Mouse (Mus musculus) cerebellum, adult 2 months (tissue): ENCODE measurements around the gene Hist1h2bp.

Experiments
- CTCF ChIP-seq: fragments of 200-500 bp; IDR thresholded peaks from 2 replicates; pipeline ENCODE4 v1.5.1; 2011; ENCODE audit warnings: low read depth, mild to moderate bottlenecking, control low read depth, low read length, moderate library complexity, borderline replicate concordance; ENCODE audit not compliant: insufficient read depth
- POLR2A ChIP-seq: fragments of 200-500 bp; IDR thresholded peaks from 2 replicates; pipeline ENCODE4 v1.6.1; 2011; ENCODE audit warnings: low read length, control low read depth, borderline replicate concordance; ENCODE audit not compliant: insufficient read depth

DNA sequence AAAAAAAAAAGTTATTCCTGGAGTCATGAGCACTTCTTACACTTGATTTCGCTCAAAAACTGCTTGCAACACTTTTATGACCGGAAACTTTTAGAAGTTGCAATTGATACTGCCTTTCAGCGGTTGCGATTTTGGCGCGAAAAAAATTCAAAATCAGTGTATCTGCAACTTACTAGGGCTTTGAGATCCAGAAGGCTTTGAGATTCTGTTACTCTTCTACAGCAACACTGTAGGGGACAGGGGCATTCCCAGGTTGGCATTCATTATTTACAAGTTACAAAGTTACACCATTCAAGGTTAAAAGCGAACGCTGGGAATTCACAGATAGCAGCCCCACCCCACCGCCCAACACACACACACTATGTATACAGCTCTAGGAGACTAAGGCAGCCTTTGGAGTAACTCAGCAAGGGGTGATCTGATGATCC lies 3.5 kb upstream of the Hist1h2bp start:
- TF ChIP-seq CTCF (no peak), POLR2A (no peak)
